Mouse (Mus musculus) right cerebral cortex, postnatal 14 days (tissue): ENCODE data around the gene Meox1.

Experiments
- DNase-seq: peaks from one replicate; pipeline ENCODE4 v3.0.0; 2022

Meox1 gene

GRCm38 (mm10) chr11:101896546-101897361, 2.6 kb upstream of the Meox1 start:
- DNase-seq = no peak

DNA sequence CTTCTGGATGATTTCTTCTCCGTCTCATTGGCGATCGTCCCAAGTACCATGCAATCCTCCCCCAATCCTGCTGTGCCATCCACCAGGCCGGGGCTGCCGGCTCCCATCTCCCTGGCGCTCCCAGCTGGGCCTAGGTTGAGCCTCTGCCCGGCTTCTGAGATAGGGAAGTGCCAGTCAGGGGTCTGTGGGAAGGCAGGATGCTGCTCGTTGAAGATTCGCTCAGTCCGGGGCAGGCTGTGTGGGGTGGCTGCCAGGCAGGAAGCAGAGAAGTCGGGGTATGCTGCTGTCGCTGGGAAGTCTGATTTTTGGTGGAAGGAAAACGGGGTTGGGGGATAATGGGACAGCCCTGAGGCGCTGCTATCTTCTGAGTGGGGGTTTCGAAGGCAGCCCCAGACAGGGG, 614 bp downstream of the Meox1 start:
- no peak for DNase-seq

- DNase-seq = no peak
These were observed 2.7 kb downstream of the Meox1 start for GRCm38 (mm10) chr11:101891451-101891850.

DNA sequence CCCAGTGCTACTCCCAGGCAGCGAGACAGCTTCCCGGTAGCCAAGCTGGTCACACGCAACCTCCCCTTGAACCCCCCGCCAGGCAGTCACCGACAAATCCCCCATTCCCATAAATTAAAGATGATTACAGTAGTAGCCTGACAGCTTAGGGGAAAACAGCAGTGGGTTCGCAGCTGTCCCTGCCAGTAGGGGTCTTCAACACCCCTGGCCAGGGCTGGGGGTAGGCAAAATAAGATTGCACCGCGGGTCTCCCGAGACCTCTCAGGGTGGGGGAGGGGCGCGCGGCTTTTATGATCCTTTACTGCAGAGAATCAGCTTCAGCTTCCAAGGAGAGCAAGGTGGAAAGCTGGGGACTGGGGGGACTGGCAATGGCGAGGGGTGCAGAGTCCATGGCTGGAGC, 4.4 kb downstream of the Meox1 start:
- DNase-seq = peak; percentile 37

GRCm38 (mm10) chr11:101888820-101889219, 5.4 kb downstream of the Meox1 start:
- DNase-seq = no peak

GRCm38 (mm10) chr11:101886436-101886835, 7.7 kb downstream of the Meox1 start:
- no peak for DNase-seq

- DNase-seq = no peak
These were observed 8.3 kb downstream of the Meox1 start for GRCm38 (mm10) chr11:101885881-101886319.

GRCm38 (mm10) chr11:101885232-101885631, 8.9 kb downstream of the Meox1 start:
- DNase-seq = no peak

DNA sequence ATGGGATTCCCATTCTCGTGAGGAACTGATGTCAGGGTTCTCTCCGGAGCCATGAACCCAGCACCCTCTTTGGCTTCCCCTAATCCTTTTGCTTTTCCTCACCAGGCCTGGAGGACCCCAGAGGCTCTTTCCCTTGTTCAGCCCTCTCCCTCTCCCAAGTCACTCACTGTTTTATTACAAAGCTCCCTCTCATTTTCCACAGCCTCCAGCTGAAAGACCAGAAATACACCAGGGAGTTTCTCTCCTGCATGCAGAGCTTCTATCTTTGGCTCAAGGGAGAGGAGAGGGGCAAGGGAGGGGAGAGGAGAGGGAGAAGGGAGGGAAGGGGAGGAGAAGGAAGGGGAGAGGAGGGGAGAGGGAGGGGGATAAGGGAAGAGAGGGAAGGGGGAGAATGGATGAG, 10.3 kb downstream of the Meox1 start:
- no peak for DNase-seq

- DNase-seq = no peak
These were observed 11.5 kb downstream of the Meox1 start for GRCm38 (mm10) chr11:101882500-101883290.

- DNase-seq = peak; percentile 50
These were observed 12.5 kb downstream of the Meox1 start for GRCm38 (mm10) chr11:101881604-101882071.

GRCm38 (mm10) chr11:101881185-101881584, 13.0 kb downstream of the Meox1 start:
- no peak for DNase-seq

DNA sequence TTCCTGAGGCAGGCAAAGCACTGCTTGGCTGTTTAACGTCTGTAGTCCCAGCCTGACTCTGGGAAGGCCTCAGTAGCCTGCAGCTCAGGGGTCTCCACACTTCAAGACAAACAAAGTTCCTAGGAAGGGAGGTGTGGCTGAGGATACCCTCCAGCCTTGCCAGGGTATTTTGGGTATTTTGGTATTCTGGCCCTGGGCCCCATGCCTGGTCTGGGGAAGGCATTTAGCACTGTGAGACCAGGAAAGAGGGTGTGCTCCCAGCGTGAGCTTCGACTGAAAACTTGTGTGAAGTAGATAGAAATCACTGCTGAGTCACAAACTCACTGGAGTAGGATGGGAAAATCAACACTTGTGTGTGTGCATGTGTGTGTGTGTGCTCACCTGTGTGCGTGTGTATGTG, 14.5 kb downstream of the Meox1 start:
- no peak for DNase-seq

GRCm38 (mm10) chr11:101878696-101879095, 15.5 kb downstream of the Meox1 start:
- DNase-seq = no peak

- no peak for DNase-seq
These were observed 19.2 kb downstream of the Meox1 start for GRCm38 (mm10) chr11:101874978-101875377.

DNA sequence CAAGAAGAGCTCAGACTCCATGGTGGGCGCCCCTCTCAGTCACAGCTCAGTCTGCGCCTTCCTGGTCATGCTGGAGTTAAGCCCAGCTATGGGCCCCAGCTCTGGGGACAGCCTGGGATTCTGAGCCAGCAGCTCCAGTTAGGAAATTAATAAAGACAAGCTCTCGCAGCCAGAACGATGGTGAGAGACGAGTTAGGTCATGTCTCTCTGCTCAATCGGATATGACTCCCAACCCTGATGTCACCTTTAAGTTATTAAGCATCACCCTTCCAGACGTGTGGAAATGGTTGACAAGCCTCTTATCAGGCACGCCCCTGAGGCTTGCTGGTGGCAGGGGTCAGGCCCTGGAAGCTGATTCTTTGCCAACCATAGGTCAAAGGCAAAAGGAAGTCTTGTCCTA, 20.3 kb downstream of the Meox1 start:
- peak; percentile 34 for DNase-seq

- DNase-seq = no peak
These were observed 22.7 kb downstream of the Meox1 start for GRCm38 (mm10) chr11:101871435-101871834.

DNA sequence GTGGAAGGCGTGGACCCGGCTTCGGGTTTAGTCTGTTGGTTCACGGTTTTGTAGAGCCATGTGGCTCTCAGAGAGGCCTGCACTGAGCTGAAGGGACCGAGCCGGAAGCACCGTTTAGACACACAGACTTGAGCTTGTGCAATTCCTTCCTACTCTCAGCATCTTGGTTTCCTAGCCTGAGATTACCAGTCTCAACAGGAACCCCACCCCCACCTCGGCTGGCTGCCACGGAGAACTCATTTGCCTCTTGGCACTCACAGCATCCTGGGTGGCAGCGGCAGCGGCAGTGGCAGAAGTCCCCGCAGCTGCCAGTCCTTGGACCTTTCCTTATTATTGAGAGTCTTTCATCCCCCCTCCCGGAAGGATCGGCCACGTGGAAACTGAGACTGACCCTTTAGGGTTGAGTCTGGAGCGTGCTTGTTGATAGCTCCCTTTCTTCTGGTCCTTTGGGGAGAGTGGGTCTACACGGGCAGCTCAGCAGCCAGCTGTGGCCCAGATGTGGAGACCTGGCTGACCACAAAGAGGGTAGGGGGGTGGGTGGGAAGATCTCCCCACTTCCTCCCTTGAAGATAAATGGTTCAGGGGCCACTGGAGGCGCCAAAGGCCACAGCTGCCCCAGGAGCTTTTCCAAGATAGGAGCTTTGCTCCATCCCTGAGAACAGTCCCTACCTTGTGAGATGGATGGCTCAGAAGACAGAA, 24.0 kb downstream of the Meox1 start:
- DNase-seq = peak; percentile 71

GRCm38 (mm10) chr11:101867513-101868052, 26.6 kb downstream of the Meox1 start:
- DNase-seq = no peak

DNA sequence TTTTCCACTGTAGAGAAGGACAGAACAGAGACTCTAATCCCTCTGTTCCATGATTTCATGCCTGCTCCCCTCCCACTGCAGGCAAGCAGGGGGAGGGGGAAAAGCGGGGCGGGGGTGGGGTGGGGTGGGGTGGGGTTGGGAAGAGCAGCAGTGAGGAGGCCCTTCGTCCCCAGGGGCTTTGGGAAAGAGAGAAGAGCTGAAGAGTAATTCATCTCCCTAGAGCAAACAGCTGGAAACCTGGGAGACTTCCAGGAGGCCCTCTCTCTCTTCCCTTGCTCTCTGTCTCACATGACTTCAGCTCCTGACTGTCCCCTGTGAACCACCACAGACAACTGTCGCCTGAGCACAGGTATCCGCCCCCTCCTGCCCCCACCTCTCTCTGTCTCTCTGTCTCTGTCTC, 35.4 kb downstream of the Meox1 start:
- DNase-seq = no peak

DNA sequence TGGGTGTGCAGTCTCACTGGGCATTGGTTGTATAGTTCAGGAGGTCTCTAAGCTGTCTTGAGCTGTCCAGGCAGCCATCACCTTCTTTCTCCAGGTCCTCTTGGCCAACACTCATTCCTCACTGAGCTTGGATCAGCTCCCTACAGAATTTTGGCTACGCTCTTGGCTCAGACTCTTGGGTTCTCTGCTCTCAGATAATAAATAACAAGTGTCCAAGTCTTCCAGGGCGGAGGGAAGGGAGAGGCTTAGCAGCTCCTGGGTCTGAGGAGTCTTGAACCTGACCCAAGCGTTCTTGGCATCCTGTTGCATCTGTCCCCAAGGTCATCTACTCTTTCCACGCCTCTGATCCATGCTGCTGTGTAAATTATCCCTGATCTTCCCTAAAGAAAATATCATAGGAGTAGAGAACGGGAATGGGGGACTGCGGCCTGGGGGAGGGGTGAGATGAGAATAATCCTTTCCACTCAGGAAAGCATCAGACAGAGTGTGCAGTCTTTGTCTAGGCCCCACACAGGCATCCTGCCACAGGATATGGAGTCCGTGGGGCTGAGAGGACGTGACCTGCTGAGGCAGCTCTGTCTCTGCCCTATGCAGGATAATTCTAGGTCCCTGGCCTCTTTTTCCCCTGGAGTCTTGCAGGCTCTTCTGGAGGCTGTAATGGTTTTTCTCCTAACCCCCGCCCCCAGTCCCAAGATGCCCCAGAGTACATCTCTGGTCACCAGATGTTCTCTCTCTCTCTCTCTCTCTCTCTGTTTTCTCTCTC, 38.0 kb downstream of the Meox1 start:
- no peak for DNase-seq

GRCm38 (mm10) chr11:101851042-101851441, 43.1 kb downstream of the Meox1 start:
- no peak for DNase-seq
